Mouse (Mus musculus) midbrain, embryonic 15.5 days (tissue): ENCODE data around the gene Gm20929. TPM values are rescaled to one million over a fixed set of nuclear protein-coding genes. Genes with fewer than 3 reads are reported as not detected.
"Not testable (repeated sequence)": the region's sequence is repeated elsewhere in the genome, so short reads cannot be mapped to it uniquely, and the experiment has no call there.

Source experiments
- ATAC-seq: fragments of 200-750 bp; cut with Nextera tagmentation; replicated peaks from 2 replicates; pipeline ENCODE4 v1.8.0; 2017; ENCODE audit warnings: moderate TSS enrichment
- H3K27ac ChIP-seq: fragments of 300-500 bp; sonication (generic); 2 replicates; pipeline ENCODE4 v1.5.1; 2015; ENCODE audit warnings: mild to moderate bottlenecking, inconsistent platforms
- H3K27me3 ChIP-seq: fragments of 300-500 bp; sonication (generic); replicated peaks from 2 replicates; pipeline ENCODE4 v1.6.1; 2015; ENCODE audit warnings: inconsistent platforms
- H3K36me3 ChIP-seq: fragments of 300-500 bp; sonication (generic); replicated peaks from 2 replicates; pipeline ENCODE4 v1.6.1; 2015; ENCODE audit warnings: inconsistent platforms
- H3K4me1 ChIP-seq: fragments of 300-500 bp; sonication (generic); 2 replicates; pipeline ENCODE4 v1.6.1; 2015; ENCODE audit warnings: inconsistent platforms
- H3K4me2 ChIP-seq: fragments of 300-500 bp; sonication (generic); 2 replicates; pipeline ENCODE4 v1.6.1; 2015; ENCODE audit warnings: inconsistent platforms, mild to moderate bottlenecking, moderate library complexity
- H3K4me3 ChIP-seq: fragments of 300-500 bp; sonication (generic); 2 replicates; pipeline ENCODE4 v1.5.1; 2015; ENCODE audit warnings: mild to moderate bottlenecking, inconsistent platforms
- H3K9ac ChIP-seq: fragments of 300-500 bp; sonication (generic); 2 replicates; pipeline ENCODE4 v1.6.1; 2015; ENCODE audit warnings: mild to moderate bottlenecking, inconsistent platforms
- H3K9me3 ChIP-seq: fragments of 300-500 bp; sonication (generic); 2 replicates; pipeline ENCODE4 v1.6.1; 2016; ENCODE audit warnings: inconsistent platforms
- WGBS: fragments of 180-500 bp; shearing (Covaris S2); methylation state at CpG from one replicate; pipeline ENCODE4 v1.1.7; 2015; ENCODE audit warnings: mixed read lengths; 5-methylcytosine and 5-hydroxymethylcytosine counted together
- polyA plus RNA-seq: library from polyadenylated mRNA; unstranded; fragments of >200 nt; fragmentation: Nextera tagmentation; extraction: Ambion mirVana; gene quantifications from 2 replicates; pipeline ENCODE4 v1.2.1, GENCODE M21; 2015

The Gm20929 gene
- not detected in 2 replicates for polyA plus RNA-seq

DNA sequence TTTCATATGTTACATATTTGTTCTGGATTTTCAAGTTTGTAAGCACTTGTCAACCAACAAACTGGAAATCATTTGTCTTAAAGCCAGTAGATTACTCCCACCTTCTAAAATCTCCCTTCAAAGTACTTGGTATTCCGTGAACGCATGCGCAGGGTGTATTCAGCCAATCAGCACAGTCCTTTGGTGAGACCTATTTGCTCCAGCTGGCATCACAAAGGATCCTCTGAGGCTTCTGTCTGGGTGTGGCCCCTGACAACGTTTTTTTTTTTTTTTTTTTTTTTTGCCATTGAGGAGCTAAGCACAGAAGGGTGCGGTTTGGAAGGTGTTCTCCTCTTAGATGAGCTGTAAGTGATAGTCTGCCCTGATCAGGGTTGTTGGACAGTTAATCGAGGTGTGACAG is at the start of gene Gm20929:
Gene Gm20929 (plus strand): TSS at position 301 of the 400 bp plus-strand sequence.
- H3K4me2 ChIP-seq, H3K27ac ChIP-seq, H3K9ac ChIP-seq, H3K9me3 ChIP-seq, H3K27me3 ChIP-seq, ATAC-seq, H3K4me3 ChIP-seq, H3K4me1 ChIP-seq, H3K36me3 ChIP-seq: not testable (repeated sequence)
- WGBS = no CpG with 5 or more reads among the region's 6 CpGs
